Mouse (Mus musculus) intestine, embryonic 14.5 days (tissue): ENCODE results near the gene Serpinf1. TPM values are rescaled to one million over a fixed set of nuclear protein-coding genes. Genes with fewer than 3 reads are reported as not detected.
A peak's percentile ranks its signal among the peaks of the same experiment; 100 is the strongest.
"Not testable (repeated sequence)": the region's sequence is repeated elsewhere in the genome, so short reads cannot be mapped to it uniquely, and the experiment has no call there.

Experiments used
- ATAC-seq: fragments of 200-750 bp; cut with Nextera tagmentation; replicated peaks from 2 replicates; pipeline ENCODE4 v1.8.0; 2017; ENCODE audit warnings: low read depth, moderate number of reproducible peaks, moderate TSS enrichment, moderate library complexity; ENCODE audit not compliant: low FRiP score, low TSS enrichment
- DNase-seq: peaks from one replicate; pipeline ENCODE4 v3.0.0-alpha.2; 2018; ENCODE audit warnings: low spot score
- H3K27ac ChIP-seq: fragments of 300-500 bp; sonication (generic); 2 replicates; pipeline ENCODE4 v1.5.1; 2014; ENCODE audit warnings: low read depth, mild to moderate bottlenecking, control low read depth
- H3K27me3 ChIP-seq: fragments of 300-500 bp; sonication (generic); replicated peaks from 2 replicates; pipeline ENCODE4 v1.6.1; 2014; ENCODE audit warnings: low read length, control low read depth; ENCODE audit not compliant: control insufficient read depth, insufficient read depth
- H3K36me3 ChIP-seq: fragments of 300-500 bp; sonication (generic); 2 replicates; pipeline ENCODE4 v1.6.1; 2014; ENCODE audit warnings: low read length, control low read depth; ENCODE audit not compliant: control insufficient read depth, insufficient read depth
- H3K4me1 ChIP-seq: fragments of 300-500 bp; sonication (generic); replicated peaks from 2 replicates; pipeline ENCODE4 v1.6.1; 2014; ENCODE audit warnings: low read length, control low read depth, mixed read lengths; ENCODE audit not compliant: control insufficient read depth, insufficient read depth
- H3K4me2 ChIP-seq: fragments of 300-500 bp; sonication (generic); 2 replicates; pipeline ENCODE4 v1.6.1; 2014; ENCODE audit warnings: low read length
- H3K4me3 ChIP-seq: fragments of 300-500 bp; sonication (generic); 2 replicates; pipeline ENCODE4 v1.5.1; 2014; ENCODE audit warnings: low read depth, low read length, control low read depth, mixed read lengths
- H3K9ac ChIP-seq: fragments of 300-500 bp; sonication (generic); 2 replicates; pipeline ENCODE4 v1.6.1; 2014; ENCODE audit warnings: mild to moderate bottlenecking, low read length
- H3K9me3 ChIP-seq: fragments of 300-500 bp; sonication (generic); 2 replicates; pipeline ENCODE4 v1.6.1; 2016; ENCODE audit warnings: low read length, control low read depth; ENCODE audit not compliant: control insufficient read depth
- WGBS: fragments of 180-500 bp; shearing (Covaris S2); extraction: QIAGEN DNeasy Blood & Tissue Kit; methylation state at CpG from one replicate; pipeline ENCODE4 v1.1.7; 2014; 5-methylcytosine and 5-hydroxymethylcytosine counted together
- microRNA counts: library from miRNA; unstranded; fragments of <30 nt; microRNA quantifications from one replicate; lab custom pipeline; 2016
- microRNA-seq: library from miRNA; unstranded; fragments of <30 nt; microRNA quantifications from one replicate; pipeline ENCODE4, GENCODE M21; 2016
- polyA plus RNA-seq: library from polyadenylated mRNA; unstranded; fragments of >200 nt; fragmentation: Nextera tagmentation; extraction: Ambion mirVana; gene quantifications from 2 replicates; pipeline ENCODE4 v1.2.1, GENCODE M21; 2014

The Serpinf1 gene
- polyA plus RNA-seq, 1 experiment from 2014 or later, result 47.1 TPM

- not testable (repeated sequence) for DNase-seq, H3K4me1 ChIP-seq, H3K9me3 ChIP-seq, H3K27ac ChIP-seq, H3K9ac ChIP-seq, H3K4me3 ChIP-seq, H3K36me3 ChIP-seq, ATAC-seq, H3K27me3 ChIP-seq, H3K4me2 ChIP-seq
- WGBS, result 56% methylated on average over 3 of the region's 3 CpGs
These were observed 39.0 kb downstream of the Serpinf1 start for GRCm38 (mm10) chr11:75383529-75383928.

- H3K9me3 ChIP-seq, ATAC-seq, H3K36me3 ChIP-seq, DNase-seq, H3K27ac ChIP-seq, H3K9ac ChIP-seq, H3K4me2 ChIP-seq, H3K27me3 ChIP-seq, H3K4me3 ChIP-seq, H3K4me1 ChIP-seq: not testable (repeated sequence)
- WGBS, result 91% methylated on average over 2 of the region's 2 CpGs
These were observed 43.7 kb downstream of the Serpinf1 start for GRCm38 (mm10) chr11:75378786-75379185.

DNA sequence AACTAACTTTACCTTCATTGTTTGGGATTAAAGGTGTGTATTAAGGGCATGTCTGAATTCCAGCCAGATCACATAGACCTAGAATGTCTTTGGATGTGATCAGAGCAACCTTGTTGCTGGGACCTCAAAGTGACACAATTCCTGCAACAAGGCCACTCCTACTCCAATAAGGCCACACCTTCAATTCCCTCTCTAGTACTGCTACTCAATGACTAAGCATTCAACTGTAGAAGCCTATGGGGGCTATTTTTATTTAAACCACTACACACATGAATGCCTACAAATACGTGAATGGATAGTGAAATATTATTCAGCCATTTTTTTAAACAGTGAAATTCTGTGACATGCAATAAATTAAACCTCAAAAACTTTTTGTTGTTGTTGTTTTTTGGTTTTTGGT, 45.4 kb downstream of the Serpinf1 start:
- WGBS, result 95% methylated on average over 1 of the region's 1 CpGs
- no peak for DNase-seq

More for the DNA sequence above, 45.4 kb downstream of the Serpinf1 start:
- Histone ChIP-seq H3K36me3 (no peaks in the 10 kb centered on the region), H3K9ac (no peak overlapping the region), H3K27me3 (no peaks in the 10 kb centered on the region), H3K4me2 (no peak overlapping the region), H3K4me1 (no peaks in the 10 kb centered on the region), H3K9me3 (no peaks in the 10 kb centered on the region), H3K4me3 (no peak overlapping the region), H3K27ac (no peak overlapping the region)
- no peak for ATAC-seq

MicroRNAs within 50 kb of the gene (microRNA counts, 519-probe panel; counts per million panel counts)
- 4,573 counts per million, percentile 73 among the panel's probes with 10 or more counts for microRNA mmu-miR-22 (lab: Ali Mortazavi, UCI)

Small RNAs within 50 kb of the gene (microRNA-seq; reads per million reads assigned to microRNA genes)
- 2,582 reads per million, percentile 86 among the genes with 10 or more reads in this experiment for gene Mir22

Other genes starting within 250 kb of the Serpinf1 start
- 29.9 and 32.2 TPM in 2 replicates for gene Ovca2, start 243.9 kb downstream of the Serpinf1 start, polyA plus RNA-seq
- 27.9 and 31.5 TPM in 2 replicates for gene Dph1, start 231.5 kb downstream of the Serpinf1 start, polyA plus RNA-seq
- gene Rtn4rl1, start 228.9 kb downstream of the Serpinf1 start, polyA plus RNA-seq, result 1.6 and 2.0 TPM in 2 replicates
- gene Rpa1, start 74.4 kb downstream of the Serpinf1 start, polyA plus RNA-seq, result 103 and 116 TPM in 2 replicates
- gene Smyd4, start 74.3 kb downstream of the Serpinf1 start, polyA plus RNA-seq, result 11.6 and 12.5 TPM in 2 replicates
- 6.8 and 8.4 TPM in 2 replicates for gene Serpinf2, start 16.9 kb upstream of the Serpinf1 start, polyA plus RNA-seq
- 4.7 and 5.9 TPM in 2 replicates for gene Wdr81, start 32.0 kb upstream of the Serpinf1 start, polyA plus RNA-seq
- 22.4 and 23.1 TPM in 2 replicates for gene Tlcd2, start 39.0 kb upstream of the Serpinf1 start, polyA plus RNA-seq
- 86.9 and 88.7 TPM in 2 replicates for gene Prpf8, start 64.1 kb upstream of the Serpinf1 start, polyA plus RNA-seq
- 0.43 and 0.65 TPM in 2 replicates for gene Rilp, start 87.4 kb upstream of the Serpinf1 start, polyA plus RNA-seq
- gene Scarf1, start 90.8 kb upstream of the Serpinf1 start, polyA plus RNA-seq, result 5.4 and 6.0 TPM in 2 replicates
- gene Slc43a2, start 109.0 kb upstream of the Serpinf1 start, polyA plus RNA-seq, result 3.5 and 4.8 TPM in 2 replicates
- 76.2 and 82.1 TPM in 2 replicates for gene Pitpna, start 165.4 kb upstream of the Serpinf1 start, polyA plus RNA-seq
- 23.7 and 25.1 TPM in 2 replicates for gene Inpp5k, start 208.3 kb upstream of the Serpinf1 start, polyA plus RNA-seq
- gene Myo1c, start 227.8 kb upstream of the Serpinf1 start, polyA plus RNA-seq, result 41.7 and 42.5 TPM in 2 replicates